Mouse (Mus musculus) limb, embryonic 14.5 days (tissue): ENCODE data around the gene Ciz1. TPM values are rescaled to one million over a fixed set of nuclear protein-coding genes. Genes with fewer than 3 reads are reported as not detected.

Source experiments
- ATAC-seq: fragments of 200-750 bp; cut with Nextera tagmentation; 2 replicates; pipeline ENCODE4 v1.8.0; 2017; ENCODE audit warnings: low read depth, moderate number of reproducible peaks, moderate TSS enrichment; ENCODE audit not compliant: low FRiP score
- DNase-seq: peaks from one replicate; pipeline ENCODE4 v3.0.0-alpha.2; 2015; ENCODE audit warnings: low spot score
- H3K27ac ChIP-seq: fragments of 300-500 bp; sonication (generic); replicated peaks from 2 replicates; pipeline ENCODE4 v1.5.1; 2014; ENCODE audit warnings: low read depth, mild to moderate bottlenecking, low read length, moderate library complexity, mixed read lengths
- H3K27me3 ChIP-seq: fragments of 300-500 bp; sonication (generic); 2 replicates; pipeline ENCODE4 v1.6.1; 2014; ENCODE audit warnings: low read length, mixed read lengths; ENCODE audit not compliant: control insufficient read depth, insufficient read depth
- H3K36me3 ChIP-seq: fragments of 300-500 bp; sonication (generic); 2 replicates; pipeline ENCODE4 v1.6.1; 2014; ENCODE audit warnings: mild to moderate bottlenecking, low read length, moderate library complexity, mixed read lengths; ENCODE audit not compliant: control insufficient read depth, insufficient read depth
- H3K4me1 ChIP-seq: fragments of 300-500 bp; sonication (generic); 2 replicates; pipeline ENCODE4 v1.6.1; 2014; ENCODE audit warnings: antibody characterized with exemption, low read length, mixed read lengths; ENCODE audit not compliant: control insufficient read depth, insufficient read depth
- H3K4me2 ChIP-seq: fragments of 300-500 bp; sonication (generic); replicated peaks from 2 replicates; pipeline ENCODE4 v1.6.1; 2014; ENCODE audit warnings: low read depth, mild to moderate bottlenecking, low read length, moderate library complexity; ENCODE audit not compliant: severe bottlenecking
- H3K4me3 ChIP-seq: fragments of 300-500 bp; sonication (generic); replicated peaks from 2 replicates; pipeline ENCODE4 v1.5.1; 2014; ENCODE audit warnings: low read length
- H3K9ac ChIP-seq: fragments of 300-500 bp; sonication (generic); 2 replicates; pipeline ENCODE4 v1.6.1; 2014; ENCODE audit warnings: mild to moderate bottlenecking, low read depth, low read length, moderate library complexity; ENCODE audit not compliant: severe bottlenecking
- H3K9me3 ChIP-seq: fragments of 300-500 bp; sonication (generic); 2 replicates; pipeline ENCODE4 v1.6.1; 2016; ENCODE audit warnings: low read length; ENCODE audit not compliant: control insufficient read depth
- POLR2A ChIP-seq: fragments of 200-500 bp; IDR thresholded peaks from 2 replicates; pipeline ENCODE4 v1.8.0; 2012; ENCODE audit warnings: inconsistent platforms, mild to moderate bottlenecking, moderate library complexity, borderline replicate concordance; ENCODE audit not compliant: insufficient read depth, insufficient read length; ENCODE audit errors: extremely low read depth
- WGBS: fragments of 180-500 bp; shearing (Covaris S2); extraction: QIAGEN DNeasy Blood & Tissue Kit; methylation state at CpG from one replicate; pipeline ENCODE4 v1.1.7; 2014; 5-methylcytosine and 5-hydroxymethylcytosine counted together
- polyA plus RNA-seq, 2 experiments: library from polyadenylated mRNA; depleted of rRNA in 1 of 2; stranded (reverse) in 1 of 2; unstranded in 1 of 2; fragments of >200 nt; fragmentation: Nextera tagmentation in 1 of 2; extraction: Ambion mirVana in 1 of 2; gene quantifications; 2 replicates each; pipeline versions ENCODE4 v1.2.1 to v1.2.3; 2012 to 2014

The Ciz1 gene
- polyA plus RNA-seq, 2 experiments: 46.5 to 196 TPM

- ATAC-seq (no peak), DNase-seq (no peak)
- Histone ChIP-seq H3K27me3 (no peaks in the 10 kb centered on the region), H3K9me3 (no peaks in the 10 kb centered on the region), H3K4me2 (no peak overlapping the region), H3K4me1 (peaks cover 13% of the 10 kb centered on the region), H3K27ac (no peak overlapping the region), H3K4me3 (no peak overlapping the region), H3K36me3 (peaks cover 11% of the 10 kb centered on the region), H3K9ac (no peak overlapping the region)
- TF ChIP-seq POLR2A: no peak
- 85% methylated on average over 7 of the region's 7 CpGs for WGBS
Measured at GRCm38 (mm10) chr2:32407144-32407824, 55.2 kb downstream of the Ciz1 start.

DNA sequence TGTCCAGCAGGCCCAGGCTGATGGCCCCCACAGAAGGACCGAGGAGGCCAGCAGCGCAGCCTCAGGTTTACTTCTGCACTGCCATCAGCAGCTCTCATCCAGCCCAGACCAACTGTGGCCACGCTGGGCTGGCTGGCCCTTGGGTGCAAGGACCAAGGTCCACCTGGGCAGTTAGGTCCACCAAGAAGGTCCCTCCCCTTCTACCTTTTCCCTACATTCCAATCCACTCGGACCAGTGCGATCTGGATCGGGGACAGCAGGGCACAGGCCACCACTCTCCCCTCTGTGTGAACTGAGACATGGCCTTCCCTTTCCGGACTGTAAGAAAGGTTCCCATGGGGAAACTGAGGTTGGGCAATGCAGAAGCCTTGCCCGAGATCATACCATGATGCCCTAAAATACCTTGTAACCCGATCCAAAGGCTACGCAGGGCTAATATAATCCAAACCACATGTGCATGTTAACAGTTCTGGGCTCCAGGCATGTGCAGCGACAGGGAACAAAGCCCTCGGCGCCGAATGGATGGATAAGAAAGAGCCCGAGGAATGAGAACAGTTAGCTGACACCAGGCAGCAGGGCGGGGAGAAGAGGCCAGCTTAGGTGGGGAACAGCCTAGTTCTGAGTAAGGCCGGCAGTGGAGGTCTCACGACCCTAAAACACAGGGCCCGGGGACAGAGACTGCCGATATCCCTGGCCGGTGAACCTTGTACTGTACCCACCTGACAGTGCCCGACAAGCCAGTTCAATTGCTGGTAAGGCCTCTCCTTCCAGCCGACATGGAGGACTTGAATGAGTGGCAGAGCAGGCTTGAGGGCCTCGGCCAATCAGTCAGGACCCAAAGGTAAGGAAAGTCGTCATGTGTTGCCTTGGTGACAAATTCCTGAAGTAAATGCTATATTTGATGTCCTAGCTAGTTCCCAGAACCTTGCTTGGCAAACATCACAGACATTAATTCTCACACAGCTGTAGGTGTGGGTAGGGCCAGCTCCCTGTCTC, 56.6 kb downstream of the Ciz1 start:
- peak overlapping the region; percentile 38; the same call in 1 of the 2 replicates for H3K9ac ChIP-seq
- no peaks in the 10 kb centered on the region for H3K36me3 ChIP-seq
- ATAC-seq (peak; percentile 66), DNase-seq (peak; percentile 56)
- TF ChIP-seq POLR2A: no peak
- peak overlapping the region; percentile 90 for H3K27ac ChIP-seq
- H3K9me3 ChIP-seq: no peaks in the 10 kb centered on the region
- WGBS: 28% methylated on average over 25 of the region's 25 CpGs
- peaks cover 13% of the 10 kb centered on the region for H3K4me1 ChIP-seq
- peak overlapping the region; percentile 26 for H3K4me2 ChIP-seq
- no peaks in the 10 kb centered on the region for H3K27me3 ChIP-seq
- no peak overlapping the region for H3K4me3 ChIP-seq

DNA sequence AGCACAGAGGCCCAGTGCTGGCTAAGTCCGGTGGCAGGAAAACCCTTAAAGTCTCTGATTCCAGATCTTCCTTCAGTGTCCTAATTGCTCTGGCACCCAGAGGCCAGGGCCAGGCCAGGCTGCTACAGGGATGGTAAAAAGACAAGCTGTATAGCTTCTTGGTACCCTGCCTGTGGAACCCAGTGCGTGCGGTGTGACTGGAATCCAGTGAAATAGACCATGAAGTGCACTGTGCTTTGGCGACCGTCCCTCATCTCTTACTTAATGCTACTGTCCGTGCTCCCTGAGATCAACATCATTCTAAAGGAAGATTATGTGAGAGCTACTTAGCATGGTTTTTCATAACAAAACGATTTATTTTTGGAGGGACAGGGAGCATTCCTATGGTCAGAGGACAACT, 59.3 kb downstream of the Ciz1 start:
- DNase-seq: no peak
- H3K9ac ChIP-seq: no peak overlapping the region
- no peak for ATAC-seq
- TF ChIP-seq POLR2A: no peak
- H3K4me1 ChIP-seq: peaks cover 13% of the 10 kb centered on the region
- peaks cover 22% of the 10 kb centered on the region for H3K36me3 ChIP-seq
- H3K27me3 ChIP-seq: no peaks in the 10 kb centered on the region
- WGBS: 89% methylated on average over 7 of the region's 7 CpGs
- no peak overlapping the region for H3K4me2 ChIP-seq
- H3K9me3 ChIP-seq: no peaks in the 10 kb centered on the region
- no peak overlapping the region for H3K27ac ChIP-seq
- no peak overlapping the region for H3K4me3 ChIP-seq

GRCm38 (mm10) chr2:32412742-32413531, 60.8 kb downstream of the Ciz1 start:
- no peak overlapping the region for H3K4me2 ChIP-seq
- no peak overlapping the region for H3K9ac ChIP-seq
- no peaks in the 10 kb centered on the region for H3K27me3 ChIP-seq
- peaks cover 37% of the 10 kb centered on the region for H3K36me3 ChIP-seq
- H3K4me3 ChIP-seq: no peak overlapping the region
- H3K27ac ChIP-seq: no peak overlapping the region
- 85% methylated on average over 6 of the region's 6 CpGs for WGBS
- no peaks in the 10 kb centered on the region for H3K9me3 ChIP-seq
- DNase-seq (no peak), ATAC-seq (no peak)
- H3K4me1 ChIP-seq: peaks cover 13% of the 10 kb centered on the region
- TF ChIP-seq POLR2A: no peak

DNA sequence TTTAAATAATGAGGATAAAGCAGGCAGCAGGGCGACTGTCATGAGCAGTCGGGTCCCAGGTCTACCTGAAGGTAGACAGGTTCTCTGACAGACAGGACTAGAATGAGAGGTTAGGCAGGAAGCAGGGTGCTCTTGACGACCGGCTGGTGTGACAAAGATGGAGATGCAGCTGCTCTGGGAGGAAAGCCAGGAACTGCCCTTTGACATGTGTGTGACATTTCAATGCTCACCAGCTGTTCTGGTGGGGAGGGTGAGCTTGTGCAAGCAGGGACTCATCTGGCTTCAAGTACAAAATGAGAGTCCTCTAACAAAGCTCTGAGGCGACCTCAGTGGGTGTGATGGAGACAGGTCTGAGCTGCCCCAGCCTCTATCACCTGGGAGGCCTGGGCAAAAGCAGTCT, 61.8 kb downstream of the Ciz1 start:
- no peak for TF ChIP-seq POLR2A
- Histone ChIP-seq H3K27ac (no peak overlapping the region), H3K27me3 (no peaks in the 10 kb centered on the region), H3K36me3 (peaks cover 47% of the 10 kb centered on the region), H3K4me2 (no peak overlapping the region), H3K9ac (no peak overlapping the region), H3K4me1 (peaks cover 6% of the 10 kb centered on the region), H3K4me3 (no peak overlapping the region), H3K9me3 (no peaks in the 10 kb centered on the region)
- DNase-seq (no peak), ATAC-seq (no peak)
- 48% methylated on average over 5 of the region's 5 CpGs for WGBS
